Mouse (Mus musculus) limb, embryonic 12.5 days (tissue): ENCODE measurements at regions not wholly inside any gene's neighbourhood (a gene's known extent, or its start where the extent isn't known, plus 50 kb on each side); places are given as distances from the start of the nearest gene placed in this dataset.
A peak's percentile ranks its signal among the peaks of the same experiment; 100 is the strongest.

Experiments
- ATAC-seq: fragments of 200-750 bp; cut with Nextera tagmentation; 2 replicates; pipeline ENCODE4 v1.8.0; 2017; ENCODE audit warnings: low read depth, moderate TSS enrichment; ENCODE audit not compliant: insufficient number of reproducible peaks, insufficient read depth, low FRiP score, low TSS enrichment
- H3K27ac ChIP-seq: fragments of 300-500 bp; sonication (generic); 2 replicates; pipeline ENCODE4 v1.5.1; 2016; ENCODE audit warnings: mild to moderate bottlenecking, moderate library complexity
- H3K27me3 ChIP-seq: fragments of 300-500 bp; sonication (generic); 2 replicates; pipeline ENCODE4 v1.6.1; 2016; ENCODE audit warnings: mild to moderate bottlenecking, moderate library complexity
- H3K36me3 ChIP-seq: fragments of 300-500 bp; sonication (generic); 2 replicates; pipeline ENCODE4 v1.6.1; 2016; ENCODE audit warnings: mild to moderate bottlenecking, moderate library complexity
- H3K4me1 ChIP-seq: fragments of 300-500 bp; sonication (generic); replicated peaks from 2 replicates; pipeline ENCODE4 v1.6.1; 2016
- H3K4me2 ChIP-seq: fragments of 300-500 bp; sonication (generic); 2 replicates; pipeline ENCODE4 v1.6.1; 2016; ENCODE audit warnings: mild to moderate bottlenecking, moderate library complexity
- H3K4me3 ChIP-seq: fragments of 300-500 bp; sonication (generic); replicated peaks from 2 replicates; pipeline ENCODE4 v1.5.1; 2016; ENCODE audit warnings: mild to moderate bottlenecking
- H3K9ac ChIP-seq: fragments of 300-500 bp; sonication (generic); replicated peaks from 2 replicates; pipeline ENCODE4 v1.6.1; 2016; ENCODE audit warnings: mild to moderate bottlenecking, moderate library complexity
- H3K9me3 ChIP-seq: fragments of 300-500 bp; sonication (generic); 2 replicates; pipeline ENCODE4 v1.6.1; 2016; ENCODE audit warnings: mild to moderate bottlenecking, moderate library complexity
- WGBS: fragments of 180-500 bp; shearing (Covaris S2); methylation state at CpG from one replicate; pipeline ENCODE4 v1.1.7; 2016; 5-methylcytosine and 5-hydroxymethylcytosine counted together

GRCm38 (mm10) chr11:8727007-8727406, 62.7 kb upstream of the Tns3 start:
- Histone ChIP-seq H3K27ac (no peak overlapping the region), H3K9me3 (no peaks in the 10 kb centered on the region), H3K27me3 (no peaks in the 10 kb centered on the region), H3K36me3 (no peaks in the 10 kb centered on the region), H3K4me2 (no peak overlapping the region), H3K9ac (no peak overlapping the region), H3K4me1 (peaks cover 7% of the 10 kb centered on the region; the same call in 1 of the 2 replicates), H3K4me3 (no peak overlapping the region)
- 90% methylated on average over 5 of the region's 5 CpGs for WGBS
- ATAC-seq = no peak

GRCm38 (mm10) chr11:8725505-8725904, 61.2 kb upstream of the Tns3 start:
- Histone ChIP-seq H3K27ac (no peak overlapping the region), H3K9me3 (no peaks in the 10 kb centered on the region), H3K36me3 (no peaks in the 10 kb centered on the region), H3K4me3 (no peak overlapping the region), H3K27me3 (no peaks in the 10 kb centered on the region), H3K4me1 (peaks cover 7% of the 10 kb centered on the region; the same call in 1 of the 2 replicates), H3K4me2 (no peak overlapping the region), H3K9ac (no peak overlapping the region)
- WGBS = 75% methylated on average over 4 of the region's 4 CpGs
- no peak for ATAC-seq

GRCm38 (mm10) chr11:8723102-8723640, 58.8 kb upstream of the Tns3 start:
- no peak overlapping the region for H3K4me3 ChIP-seq
- WGBS = 25% methylated on average over 5 of the region's 5 CpGs
- H3K27me3 ChIP-seq = no peaks in the 10 kb centered on the region
- no peak overlapping the region for H3K4me2 ChIP-seq
- H3K27ac ChIP-seq = no peak overlapping the region
- ATAC-seq = no peak
- no peak overlapping the region for H3K9ac ChIP-seq
- no peaks in the 10 kb centered on the region for H3K9me3 ChIP-seq
- H3K4me1 ChIP-seq = peaks cover 11% of the 10 kb centered on the region; the same call in 1 of the 2 replicates
- H3K36me3 ChIP-seq = no peaks in the 10 kb centered on the region

GRCm38 (mm10) chr11:8719211-8719966, 55.1 kb upstream of the Tns3 start:
- H3K4me3 ChIP-seq = no peak overlapping the region
- no peak overlapping the region for H3K27ac ChIP-seq
- no peaks in the 10 kb centered on the region for H3K9me3 ChIP-seq
- no peak overlapping the region for H3K4me2 ChIP-seq
- peaks cover 24% of the 10 kb centered on the region for H3K4me1 ChIP-seq
- no peak for ATAC-seq
- WGBS = 84% methylated on average over 11 of the region's 11 CpGs
- no peaks in the 10 kb centered on the region for H3K27me3 ChIP-seq
- no peak overlapping the region for H3K9ac ChIP-seq
- H3K36me3 ChIP-seq = no peaks in the 10 kb centered on the region

- no peaks in the 10 kb centered on the region for H3K9me3 ChIP-seq
- H3K4me1 ChIP-seq = peaks cover 19% of the 10 kb centered on the region
- H3K9ac ChIP-seq = no peak overlapping the region
- no peak for ATAC-seq
- H3K4me2 ChIP-seq = no peak overlapping the region
- 90% methylated on average over 3 of the region's 3 CpGs for WGBS
- no peaks in the 10 kb centered on the region for H3K36me3 ChIP-seq
- H3K27me3 ChIP-seq = no peaks in the 10 kb centered on the region
- H3K4me3 ChIP-seq = no peak overlapping the region
- no peak overlapping the region for H3K27ac ChIP-seq
These were observed 53.4 kb upstream of the Tns3 start for GRCm38 (mm10) chr11:8717774-8718173.

GRCm38 (mm10) chr11:8716858-8717257, 52.5 kb upstream of the Tns3 start:
- Histone ChIP-seq H3K4me3 (no peak overlapping the region), H3K9me3 (no peaks in the 10 kb centered on the region), H3K36me3 (no peaks in the 10 kb centered on the region), H3K4me2 (no peak overlapping the region), H3K4me1 (peaks cover 19% of the 10 kb centered on the region), H3K27ac (no peak overlapping the region), H3K9ac (no peak overlapping the region), H3K27me3 (no peaks in the 10 kb centered on the region)
- 68% methylated on average over 5 of the region's 5 CpGs for WGBS
- ATAC-seq = no peak

GRCm38 (mm10) chr11:8715775-8716174, 51.4 kb upstream of the Tns3 start:
- 86% methylated on average over 2 of the region's 2 CpGs for WGBS
- Histone ChIP-seq H3K4me2 (no peak overlapping the region), H3K27me3 (no peaks in the 10 kb centered on the region), H3K9me3 (no peaks in the 10 kb centered on the region), H3K4me3 (no peak overlapping the region), H3K27ac (0 out of 2 replicates have a peak overlapping the region, but pooled peaks have one; percentile 9), H3K36me3 (no peaks in the 10 kb centered on the region), H3K4me1 (peaks cover 19% of the 10 kb centered on the region), H3K9ac (no peak overlapping the region)
- no peak for ATAC-seq
